Mouse (Mus musculus) heart, postnatal 0 days (tissue): ENCODE measurements around the gene Nmnat1.

ENCODE experiments used
- CTCF ChIP-seq: IDR thresholded peaks from 2 replicates; pipeline ENCODE4 v1.5.1; 2016; ENCODE audit warnings: antibody characterized with exemption, control low read depth, low read depth
- EP300 ChIP-seq: IDR thresholded peaks from 2 replicates; pipeline ENCODE4 v1.6.1; 2016; ENCODE audit warnings: antibody characterized with exemption, low read depth

GRCm38 (mm10) chr4:149496612-149497011, 11.6 kb upstream of the Nmnat1 start:
- no peak for TF ChIP-seq CTCF
- TF ChIP-seq EP300 = no peak
